Mouse (Mus musculus) neural tube, embryonic 14.5 days (tissue): ENCODE data around the gene Hnrnpl. TPM values are rescaled to one million over a fixed set of nuclear protein-coding genes. Genes with fewer than 3 reads are reported as not detected.

ENCODE experiments used
- ATAC-seq: fragments of 200-750 bp; cut with Nextera tagmentation; 2 replicates; pipeline ENCODE4 v1.8.0; 2017; ENCODE audit warnings: low read depth, mild to moderate bottlenecking, moderate TSS enrichment, moderate library complexity
- H3K27ac ChIP-seq: fragments of 300-500 bp; sonication (generic); 2 replicates; pipeline ENCODE4 v1.5.1; 2014; ENCODE audit warnings: low read depth, mild to moderate bottlenecking, control low read depth, low read length, moderate library complexity, mixed read lengths
- H3K27me3 ChIP-seq: fragments of 300-500 bp; sonication (generic); 2 replicates; pipeline ENCODE4 v1.6.1; 2014; ENCODE audit warnings: low read length; ENCODE audit not compliant: control insufficient read depth, insufficient read depth
- H3K36me3 ChIP-seq: fragments of 300-500 bp; sonication (generic); 2 replicates; pipeline ENCODE4 v1.6.1; 2014; ENCODE audit warnings: low read length, mixed read lengths; ENCODE audit not compliant: control insufficient read depth, insufficient read depth
- H3K4me1 ChIP-seq: fragments of 300-500 bp; sonication (generic); 2 replicates; pipeline ENCODE4 v1.6.1; 2014; ENCODE audit warnings: low read length; ENCODE audit not compliant: control insufficient read depth, insufficient read depth
- H3K4me2 ChIP-seq: fragments of 300-500 bp; sonication (generic); 2 replicates; pipeline ENCODE4 v1.6.1; 2014; ENCODE audit warnings: mild to moderate bottlenecking, low read depth, low read length, control low read depth
- H3K4me3 ChIP-seq: fragments of 300-500 bp; sonication (generic); 2 replicates; pipeline ENCODE4 v1.5.1; 2014; ENCODE audit warnings: low read depth, low read length, control low read depth, mixed read lengths
- H3K9ac ChIP-seq: fragments of 300-500 bp; sonication (generic); replicated peaks from 2 replicates; pipeline ENCODE4 v1.6.1; 2014; ENCODE audit warnings: low read depth, mild to moderate bottlenecking, control low read depth, low read length, mixed read lengths
- H3K9me3 ChIP-seq: fragments of 300-500 bp; sonication (generic); 2 replicates; pipeline ENCODE4 v1.6.1; 2016; ENCODE audit warnings: low read length; ENCODE audit not compliant: control insufficient read depth
- WGBS: fragments of 180-500 bp; shearing (Covaris S2); extraction: QIAGEN DNeasy Blood & Tissue Kit; methylation state at CpG from one replicate; pipeline ENCODE4 v1.1.7; 2014; 5-methylcytosine and 5-hydroxymethylcytosine counted together
- polyA plus RNA-seq: library from polyadenylated mRNA; unstranded; fragments of >200 nt; fragmentation: Nextera tagmentation; extraction: Ambion mirVana; gene quantifications from 2 replicates; pipeline ENCODE4 v1.2.1, GENCODE M21; 2014

Gene Hnrnpl
- polyA plus RNA-seq, 1 experiment from 2014 or later: 160 TPM

DNA sequence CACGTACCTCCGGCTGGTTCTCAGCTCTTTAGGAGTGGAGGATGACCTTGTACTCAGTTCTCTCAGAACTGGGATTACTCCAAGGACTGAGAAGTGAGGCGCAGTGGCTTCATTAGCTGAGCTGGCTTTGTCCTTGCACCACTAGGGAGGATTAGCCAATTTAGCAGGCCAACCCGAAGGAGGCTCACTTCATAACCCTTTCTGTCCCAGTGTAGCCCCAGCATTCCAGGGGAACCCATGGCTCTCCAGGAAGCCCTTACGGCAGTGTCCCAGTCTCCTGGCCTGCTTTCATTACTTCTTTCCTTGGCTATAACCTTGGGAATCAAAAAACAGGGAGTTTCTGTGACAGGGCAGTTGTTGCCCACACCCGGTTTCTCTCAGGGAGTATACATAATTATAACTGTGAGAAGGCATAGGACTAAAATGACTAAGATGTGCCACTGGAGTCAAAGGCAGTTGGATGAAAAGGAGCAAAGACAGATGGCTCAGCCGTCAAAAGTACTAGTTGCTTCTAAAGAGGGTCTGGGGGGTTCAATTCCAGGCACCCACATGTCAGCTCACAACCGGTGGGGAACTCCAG, 610 bp upstream of the Hnrnpl start:
- H3K36me3 ChIP-seq: peaks cover 4% of the 10 kb centered on the region; the same call in 1 of the 2 replicates
- WGBS: 50% methylated on average over 8 of the region's 8 CpGs
- no peak for ATAC-seq

DNA sequence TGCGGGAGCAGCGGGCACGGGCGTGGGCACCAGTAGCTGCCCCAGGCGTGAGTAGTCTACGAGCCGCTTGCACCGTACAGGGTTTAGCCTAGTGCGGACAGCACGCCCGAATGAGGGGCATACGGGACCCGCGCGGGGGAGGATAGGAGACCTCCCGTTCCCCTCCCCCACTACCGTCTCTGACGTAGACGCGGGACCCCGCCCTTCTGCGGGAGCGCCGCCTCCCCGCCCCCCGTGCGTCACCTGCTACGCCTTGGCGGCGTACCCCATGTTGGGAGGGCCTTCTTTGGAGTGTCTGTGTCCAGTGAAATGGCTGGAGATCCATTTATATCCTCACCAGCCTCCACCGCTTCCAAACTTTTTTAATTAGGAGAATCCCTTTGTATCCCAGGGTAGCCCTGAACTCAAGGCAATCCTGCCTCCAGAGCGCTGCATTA, 634 bp downstream of the Hnrnpl start:
- ATAC-seq: peak; percentile 51
- Histone ChIP-seq H3K27ac (peak overlapping the region; percentile 100), H3K9ac (peak overlapping the region; percentile 89), H3K9me3 (no peaks in the 10 kb centered on the region), H3K4me1 (peaks cover 22% of the 10 kb centered on the region), H3K4me3 (peak overlapping the region; percentile 78), H3K4me2 (peak overlapping the region; percentile 91), H3K27me3 (no peaks in the 10 kb centered on the region), H3K36me3 (peaks cover 14% of the 10 kb centered on the region)
- under 1% methylated on average over 21 of the region's 32 CpGs for WGBS

More for the DNA sequence above, 610 bp upstream of the Hnrnpl start:
- Histone ChIP-seq H3K4me2 (peak overlapping the region; percentile 91), H3K27me3 (no peaks in the 10 kb centered on the region), H3K4me3 (peak overlapping the region; percentile 78), H3K4me1 (peaks cover 19% of the 10 kb centered on the region), H3K9ac (peak overlapping the region; percentile 89), H3K27ac (peak overlapping the region; percentile 100), H3K9me3 (no peaks in the 10 kb centered on the region)

DNA sequence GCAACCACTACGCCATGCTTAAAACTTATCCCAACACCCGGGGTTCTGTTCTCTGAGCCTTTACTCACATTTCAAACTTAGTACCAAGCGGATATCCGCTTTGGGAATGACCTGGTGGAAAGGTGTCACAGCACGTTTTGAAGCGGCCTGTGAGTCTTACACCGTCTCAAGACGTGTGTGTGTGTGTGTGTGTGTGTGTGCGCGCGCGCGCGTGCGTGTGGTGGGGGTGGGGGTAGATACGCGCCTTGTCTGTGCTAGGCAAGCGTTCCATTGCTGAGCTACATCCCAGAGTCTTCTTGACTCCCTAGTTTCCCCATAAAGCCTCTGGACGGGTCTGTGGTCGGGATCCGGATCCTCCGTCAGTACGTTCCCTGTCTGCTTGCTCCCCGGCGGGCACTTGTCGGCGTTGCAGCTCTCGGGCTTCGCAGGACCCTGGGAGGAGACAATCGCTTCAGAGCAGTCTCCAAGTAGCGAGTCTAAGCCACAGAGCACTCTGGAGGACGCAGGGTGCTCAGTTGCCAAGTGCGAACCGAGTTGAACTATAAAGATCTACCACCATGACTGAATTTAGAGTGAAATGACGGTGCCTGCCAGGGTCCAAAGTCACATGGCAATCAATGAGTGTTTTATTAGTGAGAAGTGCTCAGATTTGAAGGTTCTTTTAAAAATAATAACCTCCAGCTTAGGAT, 1.2 kb downstream of the Hnrnpl start:
- ATAC-seq: peak; percentile 21
- no peaks in the 10 kb centered on the region for H3K27me3 ChIP-seq
- WGBS: under 1% methylated on average over 35 of the region's 35 CpGs

DNA sequence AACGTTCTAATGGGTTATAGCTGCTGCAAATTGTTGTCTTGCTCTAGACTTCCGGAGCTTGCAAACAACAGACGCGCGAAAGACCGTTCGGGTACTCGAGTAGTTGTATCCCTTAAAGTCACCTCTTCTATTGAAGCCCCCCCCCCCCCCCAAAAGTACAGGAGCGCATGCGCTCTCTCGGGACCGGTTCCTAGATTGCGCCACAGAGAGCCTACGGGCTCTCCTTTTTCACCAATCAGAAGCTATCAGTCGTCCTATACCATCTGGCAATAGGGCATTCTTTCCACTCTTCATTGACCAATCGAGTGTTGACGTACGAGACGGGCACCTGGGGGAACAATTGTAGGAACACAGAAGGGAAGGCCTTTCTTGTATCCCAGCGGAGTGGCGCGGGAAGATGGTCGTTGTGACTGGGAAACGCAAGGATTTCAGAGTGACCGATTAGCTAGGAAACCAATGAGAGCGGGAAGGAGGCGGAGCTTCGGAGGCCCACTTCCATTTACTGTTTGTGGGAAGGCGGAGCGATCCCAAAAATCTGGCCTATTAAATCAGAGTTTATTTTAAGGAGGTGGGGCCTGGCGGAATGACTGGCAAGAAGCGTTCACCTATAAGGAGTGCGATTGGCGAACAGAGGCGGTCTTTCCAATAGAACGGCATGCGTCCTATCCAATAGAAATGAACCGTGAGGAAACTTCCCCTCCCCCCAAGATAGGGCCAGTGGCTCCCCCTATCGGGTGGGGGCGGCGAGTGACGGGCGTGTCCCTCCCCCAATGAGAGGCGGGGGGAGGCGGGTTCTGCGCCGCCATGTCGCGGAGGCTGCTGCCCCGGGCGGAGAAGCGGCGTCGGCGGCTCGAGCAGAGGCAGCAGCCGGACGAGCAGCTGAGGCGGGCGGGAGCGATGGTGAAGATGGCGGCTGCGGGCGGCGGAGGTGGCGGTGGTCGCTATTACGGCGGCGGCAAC, 2.0 kb downstream of the Hnrnpl start:
- peak overlapping the region; percentile 91 for H3K4me2 ChIP-seq
- WGBS: under 1% methylated on average over 69 of the region's 70 CpGs
- peak overlapping the region; percentile 100 for H3K27ac ChIP-seq
- peaks cover 27% of the 10 kb centered on the region for H3K4me1 ChIP-seq
- peak overlapping the region; percentile 78 for H3K4me3 ChIP-seq
- peak; percentile 94 for ATAC-seq
- no peaks in the 10 kb centered on the region for H3K9me3 ChIP-seq
- H3K27me3 ChIP-seq: no peaks in the 10 kb centered on the region
- H3K36me3 ChIP-seq: peaks cover 28% of the 10 kb centered on the region
- peak overlapping the region; percentile 90 for H3K9ac ChIP-seq

More for the DNA sequence above, 1.2 kb downstream of the Hnrnpl start:
- Histone ChIP-seq H3K4me2 (peak overlapping the region; percentile 91), H3K4me3 (peak overlapping the region; percentile 78), H3K27ac (peak overlapping the region; percentile 100), H3K9ac (peak overlapping the region; percentile 89), H3K9me3 (no peaks in the 10 kb centered on the region), H3K36me3 (peaks cover 20% of the 10 kb centered on the region), H3K4me1 (peaks cover 22% of the 10 kb centered on the region)

DNA sequence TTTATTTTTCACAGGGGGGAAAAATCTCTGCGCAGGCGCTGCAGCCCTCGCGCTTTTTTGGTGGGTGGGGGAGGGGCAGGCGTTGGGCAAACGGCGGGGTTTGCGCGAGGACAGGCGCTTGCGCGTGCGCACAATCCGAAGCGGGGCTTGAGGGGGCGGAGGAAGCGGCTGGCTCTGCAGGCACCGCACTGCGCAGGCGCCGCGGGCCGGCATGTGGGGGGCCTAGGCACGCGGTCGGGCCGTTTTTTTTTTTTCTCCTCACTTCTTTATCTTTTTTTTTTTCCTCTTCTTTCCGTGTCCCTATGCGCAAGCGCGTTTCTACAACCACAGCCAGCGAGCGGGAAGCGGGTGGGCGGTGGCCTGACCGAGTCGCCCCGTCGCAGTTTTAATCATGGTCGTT, 2.9 kb downstream of the Hnrnpl start:
- no peaks in the 10 kb centered on the region for H3K27me3 ChIP-seq
- H3K9ac ChIP-seq: peak overlapping the region; percentile 90
- H3K4me1 ChIP-seq: peaks cover 28% of the 10 kb centered on the region
- peak overlapping the region; percentile 78 for H3K4me3 ChIP-seq
- H3K4me2 ChIP-seq: peak overlapping the region; percentile 97
- peaks cover 37% of the 10 kb centered on the region for H3K36me3 ChIP-seq
- H3K27ac ChIP-seq: peak overlapping the region; percentile 97
- H3K9me3 ChIP-seq: no peaks in the 10 kb centered on the region
- peak; percentile 18; the same call in 1 of the 2 replicates for ATAC-seq
- 0% methylated on average over 39 of the region's 40 CpGs for WGBS

DNA sequence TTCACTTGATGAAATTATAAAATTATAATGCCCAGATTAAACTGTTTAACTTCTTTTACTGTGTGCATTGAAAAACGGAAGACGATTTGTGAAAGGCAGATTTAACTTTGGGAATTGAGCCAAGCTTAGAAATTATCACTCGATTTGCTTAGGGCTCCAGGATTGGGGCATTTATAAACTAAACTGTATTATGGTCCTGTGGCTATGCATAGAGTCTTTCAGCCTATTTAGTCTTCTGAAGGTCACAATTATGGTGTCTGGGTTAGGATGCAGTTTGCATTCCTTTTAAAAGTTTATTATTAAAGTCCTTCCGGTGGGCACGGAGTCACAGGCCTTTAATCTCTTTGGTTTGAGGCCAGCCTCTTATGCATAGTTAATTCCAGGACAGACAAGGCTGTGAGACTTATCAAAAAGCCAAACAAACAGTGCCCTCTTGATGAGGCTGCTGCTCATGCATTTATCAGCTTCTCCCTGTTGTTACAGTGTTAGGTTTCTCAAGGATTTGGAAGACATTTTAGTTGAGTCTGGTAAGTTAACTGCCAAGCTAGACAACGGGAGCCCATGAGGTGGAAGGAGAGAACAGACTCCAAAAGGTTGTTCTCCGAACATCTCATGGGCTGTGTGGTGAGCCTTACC, 3.4 kb downstream of the Hnrnpl start:
- Histone ChIP-seq H3K27ac (no peak overlapping the region), H3K9ac (peak overlapping the region; percentile 90; the same call in 1 of the 2 replicates), H3K4me2 (peak overlapping the region; percentile 97), H3K4me3 (peak overlapping the region; percentile 78), H3K9me3 (no peaks in the 10 kb centered on the region), H3K27me3 (no peaks in the 10 kb centered on the region), H3K4me1 (peaks cover 28% of the 10 kb centered on the region), H3K36me3 (peaks cover 41% of the 10 kb centered on the region)
- ATAC-seq: no peak
- WGBS: 13% methylated on average over 7 of the region's 7 CpGs

DNA sequence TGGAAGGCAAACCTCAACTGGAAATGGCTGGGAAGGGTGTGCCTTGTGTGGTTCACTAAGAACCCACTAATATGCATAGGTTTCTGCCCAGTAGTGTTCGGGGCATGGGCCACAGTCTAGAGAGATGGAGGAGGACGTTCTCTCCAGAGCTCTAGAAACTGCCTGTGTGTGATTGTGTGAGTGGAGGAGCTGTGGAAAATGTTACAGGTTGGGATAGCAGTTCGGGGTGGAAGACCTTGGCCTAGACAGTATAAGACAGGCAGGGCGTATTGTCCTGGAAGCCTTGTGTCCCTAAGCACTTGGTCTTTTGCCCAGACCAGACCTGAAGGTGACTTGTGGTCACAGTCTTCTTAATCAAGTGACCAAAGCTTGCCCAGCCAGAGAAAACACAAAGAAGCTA, 4.1 kb downstream of the Hnrnpl start:
- peaks cover 48% of the 10 kb centered on the region for H3K36me3 ChIP-seq
- WGBS: 76% methylated on average over 4 of the region's 4 CpGs
- H3K4me1 ChIP-seq: peaks cover 28% of the 10 kb centered on the region
- no peaks in the 10 kb centered on the region for H3K9me3 ChIP-seq
- peak overlapping the region; percentile 78 for H3K4me3 ChIP-seq
- H3K4me2 ChIP-seq: peak overlapping the region; percentile 97
- H3K27me3 ChIP-seq: no peaks in the 10 kb centered on the region
- peak overlapping the region; percentile 90; the same call in 1 of the 2 replicates for H3K9ac ChIP-seq
- H3K27ac ChIP-seq: no peak overlapping the region
- no peak for ATAC-seq

DNA sequence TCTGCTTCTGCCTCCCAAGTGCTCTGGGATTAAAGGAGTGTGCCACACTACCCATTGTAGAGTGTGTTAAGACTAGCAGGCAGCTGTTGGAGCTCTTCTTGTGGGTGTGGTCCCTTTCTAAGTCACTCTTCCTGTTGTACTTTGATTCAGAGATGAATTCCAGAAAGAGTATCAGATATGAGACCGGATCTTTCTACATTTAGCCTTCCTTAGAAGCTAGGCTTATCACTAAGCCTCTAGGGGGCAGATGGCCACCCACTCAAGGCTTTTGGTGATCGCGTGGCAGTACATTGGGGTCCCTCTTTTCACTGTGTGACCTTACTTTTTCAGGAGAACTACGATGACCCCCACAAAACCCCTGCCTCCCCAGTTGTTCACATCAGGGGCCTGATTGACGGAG, 4.6 kb downstream of the Hnrnpl start:
- no peak overlapping the region for H3K9ac ChIP-seq
- H3K27ac ChIP-seq: no peak overlapping the region
- H3K27me3 ChIP-seq: no peaks in the 10 kb centered on the region
- peaks cover 24% of the 10 kb centered on the region for H3K4me1 ChIP-seq
- peaks cover 52% of the 10 kb centered on the region for H3K36me3 ChIP-seq
- H3K4me2 ChIP-seq: peak overlapping the region; percentile 97
- H3K9me3 ChIP-seq: no peaks in the 10 kb centered on the region
- 86% methylated on average over 5 of the region's 5 CpGs for WGBS
- H3K4me3 ChIP-seq: no peak overlapping the region; the same call in 1 of the 2 replicates
- no peak for ATAC-seq
